Mouse (Mus musculus) liver, embryonic 14.5 days (tissue): Measurements from ENCODE around the gene Dock6. TPM values are rescaled to one million over a fixed set of nuclear protein-coding genes. Genes with fewer than 3 reads are reported as not detected.
"Not testable (repeated sequence)": the region's sequence is repeated elsewhere in the genome, so short reads cannot be mapped to it uniquely, and the experiment has no call there.

Experiments used
- ATAC-seq: fragments of 200-750 bp; cut with Nextera tagmentation; 2 replicates; pipeline ENCODE4 v1.8.0; 2017; ENCODE audit warnings: moderate number of reproducible peaks, mild to moderate bottlenecking, moderate library complexity; ENCODE audit not compliant: insufficient read depth
- DNase-seq, 3 experiments: peaks; one replicate each; pipeline ENCODE4 v3.0.0-alpha.2; 2012 to 2013; ENCODE audit warnings: low read depth in 3 of 3, low spot score in 3 of 3
- H3K27ac ChIP-seq: fragments of 300-500 bp; sonication (generic); 2 replicates; pipeline ENCODE4 v1.5.1; 2014; ENCODE audit warnings: moderate library complexity, mild to moderate bottlenecking, control low read depth, inconsistent platforms
- H3K27me3 ChIP-seq: fragments of 300-500 bp; sonication (generic); 2 replicates; pipeline ENCODE4 v1.6.1; 2014; ENCODE audit warnings: mild to moderate bottlenecking, low read length, moderate library complexity; ENCODE audit not compliant: control insufficient read depth, insufficient read depth
- H3K36me3 ChIP-seq: fragments of 300-500 bp; sonication (generic); replicated peaks from 2 replicates; pipeline ENCODE4 v1.6.1; 2014; ENCODE audit warnings: low read depth; ENCODE audit not compliant: control insufficient read depth, insufficient read depth
- H3K4me1 ChIP-seq, 2 experiments: fragments of 200-500 bp in 1 of 2; fragments of 300-500 bp in 1 of 2; sonication (generic) in 1 of 2; replicated peaks; 2 replicates each; pipeline ENCODE4 v1.6.1; 2012 to 2014; ENCODE audit warnings: antibody characterized with exemption in 1 of 2, inconsistent platforms in 1 of 2, low read length in 1 of 2; ENCODE audit not compliant: control insufficient read depth in 2 of 2, insufficient read depth in 2 of 2
- H3K4me2 ChIP-seq: fragments of 300-500 bp; sonication (generic); 2 replicates; pipeline ENCODE4 v1.6.1; 2014; ENCODE audit warnings: low read depth, mild to moderate bottlenecking, control low read depth, moderate library complexity
- H3K4me3 ChIP-seq, 2 experiments: fragments of 200-500 bp in 1 of 2; fragments of 300-500 bp in 1 of 2; sonication (generic) in 1 of 2; 2 replicates each; pipeline ENCODE4 v1.5.1; 2012 to 2014; ENCODE audit warnings: low read depth in 2 of 2, low read length in 2 of 2, mild to moderate bottlenecking in 2 of 2, control low read depth in 1 of 2, inconsistent platforms in 1 of 2, moderate library complexity in 1 of 2; ENCODE audit not compliant: insufficient read depth in 1 of 2
- H3K9ac ChIP-seq: fragments of 300-500 bp; sonication (generic); replicated peaks from 2 replicates; pipeline ENCODE4 v1.6.1; 2014; ENCODE audit warnings: mild to moderate bottlenecking, control low read depth, moderate library complexity
- H3K9me3 ChIP-seq: fragments of 300-500 bp; sonication (generic); 2 replicates; pipeline ENCODE4 v1.6.1; 2016; ENCODE audit warnings: low read length, mixed read lengths; ENCODE audit not compliant: control insufficient read depth
- CTCF ChIP-seq: IDR thresholded peaks from 2 replicates; pipeline ENCODE4 v1.5.1; 2016; ENCODE audit warnings: antibody characterized with exemption, low read depth, control low read depth
- EP300 ChIP-seq: IDR thresholded peaks from 2 replicates; pipeline ENCODE4 v1.6.1; 2016; ENCODE audit warnings: antibody characterized with exemption, low read depth
- WGBS: fragments of 180-500 bp; shearing (Covaris S2); extraction: QIAGEN DNeasy Blood & Tissue Kit; methylation state at CpG from one replicate; pipeline ENCODE4 v1.1.7; 2014; ENCODE audit not compliant: insufficient replicate concordance; 5-methylcytosine and 5-hydroxymethylcytosine counted together
- polyA plus RNA-seq, 2 experiments: library from polyadenylated mRNA; depleted of rRNA in 1 of 2; stranded (reverse) in 1 of 2; unstranded in 1 of 2; fragments of >200 nt; fragmentation: Nextera tagmentation in 1 of 2; extraction: Ambion mirVana in 1 of 2; gene quantifications; 2 replicates each; pipeline versions ENCODE4 v1.2.1 to v1.2.3; 2012 to 2014

The Dock6 gene
- polyA plus RNA-seq, 2 experiments: 2.1 to 9.0 TPM

GRCm38 (mm10) chr9:21787654-21788053 is 64.8 kb downstream of the Dock6 start:
- ATAC-seq (no peak), DNase-seq (no peak)
- Histone ChIP-seq H3K4me2 (no peak overlapping the region), H3K4me1 (no peaks in the 10 kb centered on the region), H3K4me3 (no peak overlapping the region), H3K9ac (no peak overlapping the region), H3K27me3 (no peaks in the 10 kb centered on the region), H3K9me3 (no peaks in the 10 kb centered on the region), H3K36me3 (no peaks in the 10 kb centered on the region), H3K27ac (no peak overlapping the region)
- WGBS: 74% methylated on average over 5 of the region's 5 CpGs
- TF ChIP-seq CTCF: no peak
- TF ChIP-seq EP300: no peak

- no peaks in the 10 kb centered on the region for H3K9me3 ChIP-seq
- H3K27ac ChIP-seq: no peak overlapping the region
- no peaks in the 10 kb centered on the region for H3K4me1 ChIP-seq
- H3K36me3 ChIP-seq: no peaks in the 10 kb centered on the region
- DNase-seq: no peak
- H3K4me2 ChIP-seq: no peak overlapping the region
- 14% methylated on average over 6 of the region's 6 CpGs for WGBS
- no peak overlapping the region for H3K4me3 ChIP-seq
- no peak for TF ChIP-seq EP300
- TF ChIP-seq CTCF: peak; percentile 89
- H3K9ac ChIP-seq: no peak overlapping the region
- ATAC-seq: 0 out of 2 replicates have a peak, but pooled peaks have one; percentile 35
- H3K27me3 ChIP-seq: no peaks in the 10 kb centered on the region
These were observed 65.5 kb downstream of the Dock6 start for GRCm38 (mm10) chr9:21786906-21787305.

- 35% methylated on average over 1 of the region's 2 CpGs for WGBS
- not testable (repeated sequence) for H3K9ac ChIP-seq, H3K36me3 ChIP-seq, H3K4me3 ChIP-seq, H3K4me1 ChIP-seq, H3K9me3 ChIP-seq, H3K4me2 ChIP-seq, DNase-seq, H3K27me3 ChIP-seq, H3K27ac ChIP-seq, ATAC-seq
These were observed 66.1 kb downstream of the Dock6 start for GRCm38 (mm10) chr9:21786309-21786708.

- H3K4me3 ChIP-seq: no peak overlapping the region
- H3K9ac ChIP-seq: no peak overlapping the region
- DNase-seq: no peak
- no peaks in the 10 kb centered on the region for H3K4me1 ChIP-seq
- TF ChIP-seq CTCF (no peak), EP300 (no peak)
- H3K27me3 ChIP-seq: no peaks in the 10 kb centered on the region
- H3K36me3 ChIP-seq: no peaks in the 10 kb centered on the region
- no peak for ATAC-seq
- H3K27ac ChIP-seq: no peak overlapping the region
- 60% methylated on average over 7 of the region's 7 CpGs for WGBS
- H3K9me3 ChIP-seq: no peaks in the 10 kb centered on the region
- no peak overlapping the region for H3K4me2 ChIP-seq
These were observed 67.7 kb downstream of the Dock6 start for GRCm38 (mm10) chr9:21784517-21785307.

GRCm38 (mm10) chr9:21781657-21782468 is 70.6 kb downstream of the Dock6 start:
- 57% methylated on average over 15 of the region's 15 CpGs for WGBS
- ATAC-seq (no peak), DNase-seq (no peak)
- H3K4me3 ChIP-seq: no peak overlapping the region
- no peaks in the 10 kb centered on the region for H3K27me3 ChIP-seq
- H3K27ac ChIP-seq: no peak overlapping the region
- H3K36me3 ChIP-seq: peaks cover 2% of the 10 kb centered on the region
- no peaks in the 10 kb centered on the region for H3K9me3 ChIP-seq
- no peak overlapping the region for H3K4me2 ChIP-seq
- TF ChIP-seq EP300: no peak
- no peak for TF ChIP-seq CTCF
- no peak overlapping the region for H3K9ac ChIP-seq
- H3K4me1 ChIP-seq: no peaks in the 10 kb centered on the region
